Comparison of ENCODE assay signal across 15 mouse cellular contexts in genomic region chr1:89501346-89501745, GRCm38 (mm10). TPM values are rescaled to one million over a fixed set of nuclear protein-coding genes. Genes with fewer than 3 reads are reported as not detected.
DNase-seq lines count a peak whose midpoint lies in the region; ATAC-seq and TF ChIP-seq lines count a peak whose summit lies in the region.
"Had no signal": no experiment of that assay in that cellular context is flagged by ENCODE, and none has a peak within 500 bp of the region (broad histone marks: within the 10 kb centered on the region; RNA-seq: fewer than 3 reads in every experiment).

No protein-coding gene starts in this region.

- no peaks in the 10 kb centered on the region for H3K36me3 ChIP-seq in hindbrain, embryonic 13.5 days
- H3K36me3 ChIP-seq in hindbrain, embryonic 16.5 days (ENCODE audit: control insufficient read depth, insufficient read depth, low read length), result no peaks in the 10 kb centered on the region
- H3K36me3 ChIP-seq: embryonic facial prominence, embryonic 12.5 days; forebrain, embryonic 15.5 days had no signal

- TF ChIP-seq CTCF in cerebellum, adult 2 months (IDR thresholded peaks at IDR 0.05; ENCODE audit: borderline replicate concordance, insufficient read depth, low read depth, low read length), result no peak
- TF ChIP-seq CTCF in gastrocnemius, adult 2 months (IDR thresholded peaks at IDR 0.05), result no peak

- H3K4me3 ChIP-seq in cerebellum, adult 2 months (replicated peaks; ENCODE audit: insufficient read depth, low read depth, low read length), result peak overlapping the region; percentile 4
- H3K4me3 ChIP-seq in hindbrain, embryonic 13.5 days, result no peak overlapping the region
- no peak overlapping the region for H3K4me3 ChIP-seq in hindbrain, embryonic 16.5 days (ENCODE audit: low read length)
- no peak overlapping the region for H3K4me3 ChIP-seq in gastrocnemius, adult 2 months
- H3K4me3 ChIP-seq: embryonic facial prominence, embryonic 10.5 days; embryonic facial prominence, embryonic 12.5 days; forebrain, embryonic 13.5 days; forebrain, embryonic 15.5 days had no signal

- peaks cover 66% of the 10 kb centered on the region for H3K4me1 ChIP-seq in cerebellum, adult 2 months (ENCODE audit: control insufficient read depth, insufficient read depth, low read length)
- H3K4me1 ChIP-seq in hindbrain, embryonic 13.5 days (replicated peaks), result peaks cover 51% of the 10 kb centered on the region
- peaks cover 11% of the 10 kb centered on the region for H3K4me1 ChIP-seq in hindbrain, embryonic 16.5 days (ENCODE audit: control insufficient read depth, insufficient read depth, low read depth, low read length)

- no peaks in the 10 kb centered on the region for H3K9me3 ChIP-seq in hindbrain, embryonic 13.5 days
- no peaks in the 10 kb centered on the region for H3K9me3 ChIP-seq in hindbrain, embryonic 16.5 days (ENCODE audit: control insufficient read depth, low read length)
- H3K9me3 ChIP-seq: embryonic facial prominence, embryonic 12.5 days; forebrain, embryonic 15.5 days had no signal

- intact Hi-C loops in gastrocnemius, adult 2 months (cut with DNase I), result no loop called here

- 19% methylated on average over 4 of the region's 4 CpGs for WGBS in cerebellum, adult 2 months
- 92% methylated on average over 4 of the region's 4 CpGs for WGBS in hindbrain, embryonic 13.5 days
- WGBS in hindbrain, embryonic 16.5 days, result 89% methylated on average over 4 of the region's 4 CpGs

- DNase-seq in cerebellum, adult 2 months, result no peak
- DNase-seq in cerebellum, adult 9-10 months, result no peak
- DNase-seq in brain, adult 2 months (ENCODE audit: low read depth, low spot score), result peak; percentile 60
- no peak for DNase-seq in gastrocnemius, adult 2 months
- DNase-seq: adrenal gland, adult 2 months; adrenal gland, postnatal 10 days; adrenal gland, postnatal 25 days; forebrain, postnatal 0 days had no signal

- ATAC-seq in hindbrain, embryonic 13.5 days (ENCODE audit: low FRiP score), result no peak
- no peak for ATAC-seq in hindbrain, embryonic 16.5 days
- ATAC-seq: forebrain, embryonic 13.5 days; forebrain, embryonic 15.5 days; forebrain, postnatal 0 days had no signal

- no peak overlapping the region for H3K4me2 ChIP-seq in hindbrain, embryonic 13.5 days
- no peak overlapping the region for H3K4me2 ChIP-seq in hindbrain, embryonic 16.5 days (ENCODE audit: low read length)
- H3K4me2 ChIP-seq: embryonic facial prominence, embryonic 12.5 days; forebrain, embryonic 13.5 days; forebrain, embryonic 15.5 days had no signal

- no peaks in the 10 kb centered on the region for H3K27me3 ChIP-seq in cerebellum, adult 2 months (ENCODE audit: control insufficient read depth, insufficient read depth, low read length)
- no peaks in the 10 kb centered on the region for H3K27me3 ChIP-seq in hindbrain, embryonic 13.5 days
- H3K27me3 ChIP-seq in hindbrain, embryonic 16.5 days (replicated peaks; ENCODE audit: control insufficient read depth, insufficient read depth, low read length), result no peaks in the 10 kb centered on the region
- H3K27me3 ChIP-seq: embryonic facial prominence, embryonic 12.5 days; forebrain, embryonic 15.5 days had no signal

- H3K9ac ChIP-seq in hindbrain, embryonic 13.5 days, result no peak overlapping the region
- H3K9ac ChIP-seq in hindbrain, embryonic 16.5 days (ENCODE audit: low read depth, low read length), result no peak overlapping the region
- H3K9ac ChIP-seq: embryonic facial prominence, embryonic 12.5 days; forebrain, embryonic 13.5 days; forebrain, embryonic 15.5 days; forebrain, postnatal 0 days had no signal

- H3K27ac ChIP-seq in cerebellum, adult 2 months (ENCODE audit: insufficient read depth, low read length), result peak overlapping the region; percentile 71
- H3K27ac ChIP-seq in hindbrain, embryonic 13.5 days, result 0 out of 2 replicates have a peak overlapping the region, but pooled peaks have one; percentile 1
- H3K27ac ChIP-seq in hindbrain, embryonic 16.5 days (ENCODE audit: low read depth, low read length), result no peak overlapping the region
- no peak overlapping the region for H3K27ac ChIP-seq in gastrocnemius, adult 2 months
- H3K27ac ChIP-seq: embryonic facial prominence, embryonic 10.5 days; embryonic facial prominence, embryonic 12.5 days; forebrain, embryonic 13.5 days; forebrain, embryonic 15.5 days had no signal

- no peak for TF ChIP-seq POLR2A in cerebellum, adult 2 months (IDR thresholded peaks at IDR 0.05; ENCODE audit: borderline replicate concordance, insufficient read depth, low read length)

RNA-seq across cellular contexts. Expression of gene Agap1, which starts 46.7 kb away (rescaled TPM):
- 82.9 and 105 TPM in 2 replicates for polyA plus RNA-seq in cerebellum, adult 2 months (2012; rRNA removed)
- polyA plus RNA-seq in hindbrain, embryonic 13.5 days (2015; fragmentation: Nextera tagmentation; extraction: Ambion mirVana), result 48.4 and 51.3 TPM in 2 replicates
- polyA plus RNA-seq in hindbrain, embryonic 16.5 days (2015; fragmentation: Nextera tagmentation; extraction: Ambion mirVana), result 31.9 and 33.7 TPM in 2 replicates
- total RNA-seq in gastrocnemius, adult 2 months (2021), result 10 to 100 TPM; 22.8 to 24.2 TPM
- total RNA-seq: MEL had no signal

Comparison
In these comparisons a context has a peak if more than half of its experiments do, and no peak if none do; other contexts are left out.
1. H3K27ac ChIP-seq: peak in cerebellum, adult 2 months (single experiment) and hindbrain, embryonic 13.5 days (single experiment); none in hindbrain, embryonic 16.5 days (single experiment) and gastrocnemius, adult 2 months (single experiment).